26 mouse cellular contexts compared by ENCODE assay signal in the genomic region with DNA sequence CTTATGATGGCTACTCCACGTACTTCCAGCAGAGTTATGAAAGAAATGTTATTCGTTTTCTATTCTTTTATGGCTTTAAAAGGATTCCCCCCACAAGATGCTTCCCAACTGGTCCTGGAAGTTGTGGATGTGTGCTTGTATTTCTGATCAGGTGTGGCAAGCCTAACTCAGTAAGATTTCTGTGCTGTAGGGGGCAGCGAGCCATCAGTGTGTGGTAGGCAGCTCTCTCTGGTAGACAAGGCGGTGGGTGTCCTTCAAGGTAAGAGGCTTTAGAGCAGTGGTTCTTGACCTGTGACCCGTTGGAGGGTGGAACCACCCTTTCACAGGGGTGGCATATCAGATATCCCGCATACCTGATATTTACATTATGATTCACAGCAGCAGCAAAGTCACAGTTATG. TPM values are rescaled to one million over a fixed set of nuclear protein-coding genes. Genes with fewer than 3 reads are reported as not detected.
DNase-seq lines count a peak whose midpoint lies in the region; ATAC-seq and TF ChIP-seq lines count a peak whose summit lies in the region.
"Had no signal": no experiment of that assay in that cellular context is flagged by ENCODE, and none has a peak within 500 bp of the region (broad histone marks: within the 10 kb centered on the region; RNA-seq: fewer than 3 reads in every experiment).

No protein-coding gene starts in this region.

- no peak overlapping the region for H3K27ac ChIP-seq in liver, postnatal 0 days (ENCODE audit: low read depth)
- no peak overlapping the region for H3K27ac ChIP-seq in CH12.LX (ENCODE audit: insufficient read depth, low read depth)
- no peak overlapping the region for H3K27ac ChIP-seq in embryonic fibroblast, embryonic 13.5 days (ENCODE audit: insufficient read depth, low read length)
- H3K27ac ChIP-seq: heart, adult 2 months; liver, embryonic 13.5 days; neural tube, embryonic 12.5 days had no signal

- DNase-seq in heart, postnatal 4 days = peak; percentile 9
- no peak for DNase-seq in heart, adult 18-20 months
- DNase-seq in liver, postnatal 0 days = no peak
- DNase-seq in liver = no peak
- DNase-seq in CH12.LX (ENCODE audit: extremely low read depth) = no peak
- DNase-seq in gastrocnemius, postnatal 14 days = no peak
- DNase-seq: adrenal gland, postnatal 10 days; cerebellum, adult 2 months; cerebellum, postnatal 25 days; embryo, embryonic 11 days; gastrocnemius, postnatal 10 days; heart, adult 2 months; kidney, adult 8-10 months; kidney, postnatal 14 days; liver, embryonic 13.5 days; lung, postnatal 36 days; midbrain, embryonic 14.5 days; thymus, postnatal 14 days had no signal

- in situ Hi-C loops in CH12.LX (cut with MboI; ENCODE audit: low pct_ligation_motif_present, low pct_unique_long_range_greater_than_20kb, low sequenced_read_pairs) = no loop called here

- no peak overlapping the region for H3K4me3 ChIP-seq in liver, postnatal 0 days (ENCODE audit: low read depth, low read length)
- no peak overlapping the region for H3K4me3 ChIP-seq in CH12.LX (replicated peaks in 1 of 3; ENCODE audit: low read depth in 2 of 3, low read length in 2 of 3, poor library complexity in 1 of 3)
- no peak overlapping the region for H3K4me3 ChIP-seq in embryonic fibroblast, embryonic 13.5 days (ENCODE audit: insufficient read depth, low read length)
- H3K4me3 ChIP-seq: embryonic facial prominence, embryonic 13.5 days; forebrain, embryonic 15.5 days; heart, adult 2 months; limb, embryonic 10.5 days; liver, embryonic 13.5 days; megakaryocyte, embryonic 14.5 days; neural tube, embryonic 12.5 days had no signal

- no peak for TF ChIP-seq POLR2A in CH12.LX (IDR thresholded peaks at IDR 0.05; ENCODE audit: low read depth, low read length)
- no peak for TF ChIP-seq POLR2A in embryonic fibroblast, embryonic 13.5 days (IDR thresholded peaks at IDR 0.05; ENCODE audit: low read depth, low read length)

- H3K27me3 ChIP-seq in liver, postnatal 0 days (ENCODE audit: insufficient read depth, low read length) = no peaks in the 10 kb centered on the region
- no peaks in the 10 kb centered on the region for H3K27me3 ChIP-seq in CH12.LX (replicated peaks)
- H3K27me3 ChIP-seq: embryonic facial prominence, embryonic 13.5 days; forebrain, embryonic 15.5 days; liver, embryonic 13.5 days; megakaryocyte, embryonic 14.5 days had no signal

- peak; percentile 29 for TF ChIP-seq CTCF in liver, postnatal 0 days (IDR thresholded peaks at IDR 0.05; ENCODE audit: low read depth)
- TF ChIP-seq CTCF in CH12.LX (conservative IDR thresholded peaks at IDR 0.05 in 1 of 2, IDR thresholded peaks at IDR 0.05 in 1 of 2; ENCODE audit: low read depth in 2 of 2, low read length in 2 of 2) = no peak; a peak in 1 of 4 replicates
- peak; percentile 20; the same call in 1 of the 2 replicates for TF ChIP-seq CTCF in embryonic fibroblast, embryonic 13.5 days (IDR thresholded peaks at IDR 0.05; ENCODE audit: borderline replicate concordance, insufficient read depth, low read length)

- no peak for ATAC-seq in liver, postnatal 0 days
- ATAC-seq: forebrain, embryonic 15.5 days had no signal

- H3K36me3 ChIP-seq in liver, postnatal 0 days (replicated peaks; ENCODE audit: insufficient read depth, low read length) = no peaks in the 10 kb centered on the region
- H3K36me3 ChIP-seq in CH12.LX (replicated peaks in 1 of 2; ENCODE audit: control insufficient read depth in 1 of 2, insufficient read depth in 1 of 2, low read length in 1 of 2) = no peaks in the 10 kb centered on the region
- H3K36me3 ChIP-seq: embryonic facial prominence, embryonic 13.5 days; forebrain, embryonic 15.5 days; limb, embryonic 10.5 days; liver, embryonic 13.5 days; neural tube, embryonic 12.5 days had no signal

- no peak overlapping the region for H3K9ac ChIP-seq in liver, postnatal 0 days (replicated peaks)
- H3K9ac ChIP-seq in CH12.LX (ENCODE audit: insufficient read depth, low read depth) = no peak overlapping the region
- H3K9ac ChIP-seq: embryonic facial prominence, embryonic 13.5 days; forebrain, embryonic 15.5 days; liver, embryonic 13.5 days; neural tube, embryonic 12.5 days had no signal

- H3K9me3 ChIP-seq in liver, postnatal 0 days (ENCODE audit: low read length) = no peaks in the 10 kb centered on the region
- peaks cover 3% of the 10 kb centered on the region for H3K9me3 ChIP-seq in CH12.LX (replicated peaks; ENCODE audit: low read length)
- H3K9me3 ChIP-seq: embryonic facial prominence, embryonic 13.5 days; forebrain, embryonic 15.5 days; limb, embryonic 10.5 days; liver, embryonic 13.5 days; megakaryocyte, embryonic 14.5 days; neural tube, embryonic 12.5 days had no signal

- H3K4me1 ChIP-seq in liver, postnatal 0 days (ENCODE audit: insufficient read depth) = peaks cover 5% of the 10 kb centered on the region
- H3K4me1 ChIP-seq in CH12.LX (ENCODE audit: control insufficient read depth in 1 of 2, insufficient read depth in 2 of 2) = peaks cover 0 to 4% of the 10 kb centered on the region in 2 experiments; a peak in 2 of 4 replicates
- H3K4me1 ChIP-seq in embryonic fibroblast, embryonic 13.5 days (ENCODE audit: control insufficient read depth, insufficient read depth, low read length) = 0 out of 2 replicates have a peak, but pooled peaks cover 3% of the 10 kb centered on the region
- H3K4me1 ChIP-seq: liver, embryonic 13.5 days; megakaryocyte, embryonic 14.5 days had no signal

- dilution Hi-C loops in CH12.LX (cut with MboI; ENCODE audit: extremely low pct_ligation_motif_present, extremely low pct_unique_long_range_greater_than_20kb, low sequenced_read_pairs) = no loop called here

- intact Hi-C loops in gastrocnemius, postnatal 14 days (cut with DNase I; ENCODE audit: low total_unique reads) = no loop called here

- WGBS in liver, postnatal 0 days (ENCODE audit: insufficient replicate concordance) = 75% methylated on average over 6 of the region's 6 CpGs

- TF ChIP-seq EP300 in liver, postnatal 0 days (IDR thresholded peaks at IDR 0.05; ENCODE audit: low read depth) = no peak
- TF ChIP-seq EP300 in CH12.LX (IDR thresholded peaks at IDR 0.05; ENCODE audit: low read length) = no peak

- no peak overlapping the region for H3K4me2 ChIP-seq in liver, postnatal 0 days (ENCODE audit: low read depth, low read length)
- H3K4me2 ChIP-seq in CH12.LX (ENCODE audit: insufficient read depth, low read depth, poor library complexity, severe bottlenecking) = 0 out of 2 replicates have a peak overlapping the region, but pooled peaks have one; percentile 36
- H3K4me2 ChIP-seq: liver, embryonic 13.5 days; neural tube, embryonic 12.5 days had no signal

- peak; percentile 2 for TF ChIP-seq RAD21 in CH12.LX (IDR thresholded peaks at IDR 0.05; ENCODE audit: low read depth, low read length)

- H3K79me2 ChIP-seq in CH12.LX (replicated peaks; ENCODE audit: control insufficient read depth, extremely low read depth, insufficient read depth, poor library complexity, severe bottlenecking) = no peaks in the 10 kb centered on the region

TF ChIP-seq in CH12.LX, 34 proteins besides CTCF, POLR2A, EP300 and RAD21:
- TF ChIP-seq ELF1 (IDR thresholded peaks at IDR 0.05; ENCODE audit: low read depth, low read length) (no peak), USF1 (IDR thresholded peaks at IDR 0.05; ENCODE audit: low read depth, low read length) (no peak), IRF4 (IDR thresholded peaks at IDR 0.05; ENCODE audit: low read depth, low read length) (no peak), BHLHE40 (IDR thresholded peaks at IDR 0.05; ENCODE audit: low read depth, low read length) (no peak), MYC (IDR thresholded peaks at IDR 0.05; ENCODE audit: low read depth, low read length) (no peak), ZKSCAN1 (IDR thresholded peaks at IDR 0.05; ENCODE audit: borderline replicate concordance, low read depth, low read length) (no peak), TCF12 (IDR thresholded peaks at IDR 0.05; ENCODE audit: low read depth, low read length) (no peak), MAFK (IDR thresholded peaks at IDR 0.05; ENCODE audit: insufficient replicate concordance, low read length) (no peak), MXI1 (IDR thresholded peaks at IDR 0.05; ENCODE audit: low read depth, low read length) (no peak), PAX5 (IDR thresholded peaks at IDR 0.05; ENCODE audit: low read length) (no peak), USF2 (conservative IDR thresholded peaks at IDR 0.05; ENCODE audit: low read depth, low read length) (no peak), ZMIZ1 (IDR thresholded peaks at IDR 0.05; ENCODE audit: low read depth, low read length) (no peak), JUND (conservative IDR thresholded peaks at IDR 0.05; ENCODE audit: low read depth, low read length) (no peak), POLR2AphosphoS2 (IDR thresholded peaks at IDR 0.05; ENCODE audit: low read depth, low read length) (no peak), E2F4 (IDR thresholded peaks at IDR 0.05; ENCODE audit: insufficient replicate concordance, low read depth, low read length) (no peak), ETS1 (conservative IDR thresholded peaks at IDR 0.05; ENCODE audit: low read depth, low read length) (no peak), ZC3H11A (IDR thresholded peaks at IDR 0.05; ENCODE audit: low read depth, low read length) (no peak), TBP (conservative IDR thresholded peaks at IDR 0.05; ENCODE audit: low read depth, low read length) (no peak)

RNA-seq across cellular contexts. Expression of a gene that starts 23.1 kb away (rescaled TPM):
- 1 to 10 TPM; 4.6 to 5.9 TPM for total RNA-seq in heart, postnatal 4 days (2021)
- total RNA-seq in heart, adult 18-20 months (2021) = 1 to 10 TPM; 2.5 to 3.0 TPM
- polyA plus RNA-seq in liver, postnatal 0 days (2015; fragmentation: Nextera tagmentation; extraction: Ambion mirVana) = 4.1 and 5.3 TPM in 2 replicates
- total RNA-seq in CH12.LX (2012; rRNA removed) (not detected in 2 replicates), CH12.LX (2014; rRNA removed) (not detected in 2 replicates)
- polyA plus RNA-seq in CH12.LX (2012; ENCODE audit: insufficient read length, low read depth) = not detected in 2 replicates
- 0.22 and 0.70 TPM in 2 replicates for polyA plus RNA-seq in embryonic fibroblast, embryonic 13.5 days (2011; ENCODE audit: insufficient read length, low read depth, missing spikeins)
- total RNA-seq in gastrocnemius, postnatal 14 days (2021) = 10 to 100 TPM; 13.2 to 14.8 TPM
- polyA plus RNA-seq: C2C12; spleen, adult 2 months had no signal

Comparison
In these comparisons a context has a peak if more than half of its experiments do, and no peak if none do; other contexts are left out.
1. CTCF ChIP-seq: peak in liver, postnatal 0 days (single experiment) and embryonic fibroblast, embryonic 13.5 days (single experiment); none in CH12.LX (0 of 2).